Mouse (Mus musculus) intestine, embryonic 14.5 days (tissue): Measurements from ENCODE around the gene Hoxc4. TPM values are rescaled to one million over a fixed set of nuclear protein-coding genes. Genes with fewer than 3 reads are reported as not detected.
A peak's percentile ranks its signal among the peaks of the same experiment; 100 is the strongest.

ENCODE experiments used
- ATAC-seq: fragments of 200-750 bp; cut with Nextera tagmentation; replicated peaks from 2 replicates; pipeline ENCODE4 v1.8.0; 2017; ENCODE audit warnings: low read depth, moderate number of reproducible peaks, moderate TSS enrichment, moderate library complexity; ENCODE audit not compliant: low FRiP score, low TSS enrichment
- DNase-seq: peaks from one replicate; pipeline ENCODE4 v3.0.0-alpha.2; 2018; ENCODE audit warnings: low spot score
- H3K27ac ChIP-seq: fragments of 300-500 bp; sonication (generic); 2 replicates; pipeline ENCODE4 v1.5.1; 2014; ENCODE audit warnings: low read depth, mild to moderate bottlenecking, control low read depth
- H3K27me3 ChIP-seq: fragments of 300-500 bp; sonication (generic); replicated peaks from 2 replicates; pipeline ENCODE4 v1.6.1; 2014; ENCODE audit warnings: low read length, control low read depth; ENCODE audit not compliant: control insufficient read depth, insufficient read depth
- H3K36me3 ChIP-seq: fragments of 300-500 bp; sonication (generic); 2 replicates; pipeline ENCODE4 v1.6.1; 2014; ENCODE audit warnings: low read length, control low read depth; ENCODE audit not compliant: control insufficient read depth, insufficient read depth
- H3K4me1 ChIP-seq: fragments of 300-500 bp; sonication (generic); replicated peaks from 2 replicates; pipeline ENCODE4 v1.6.1; 2014; ENCODE audit warnings: low read length, control low read depth, mixed read lengths; ENCODE audit not compliant: control insufficient read depth, insufficient read depth
- H3K4me2 ChIP-seq: fragments of 300-500 bp; sonication (generic); 2 replicates; pipeline ENCODE4 v1.6.1; 2014; ENCODE audit warnings: low read length
- H3K4me3 ChIP-seq: fragments of 300-500 bp; sonication (generic); 2 replicates; pipeline ENCODE4 v1.5.1; 2014; ENCODE audit warnings: low read depth, low read length, control low read depth, mixed read lengths
- H3K9ac ChIP-seq: fragments of 300-500 bp; sonication (generic); 2 replicates; pipeline ENCODE4 v1.6.1; 2014; ENCODE audit warnings: mild to moderate bottlenecking, low read length
- H3K9me3 ChIP-seq: fragments of 300-500 bp; sonication (generic); 2 replicates; pipeline ENCODE4 v1.6.1; 2016; ENCODE audit warnings: low read length, control low read depth; ENCODE audit not compliant: control insufficient read depth
- WGBS: fragments of 180-500 bp; shearing (Covaris S2); extraction: QIAGEN DNeasy Blood & Tissue Kit; methylation state at CpG from one replicate; pipeline ENCODE4 v1.1.7; 2014; 5-methylcytosine and 5-hydroxymethylcytosine counted together
- polyA plus RNA-seq: library from polyadenylated mRNA; unstranded; fragments of >200 nt; fragmentation: Nextera tagmentation; extraction: Ambion mirVana; gene quantifications from 2 replicates; pipeline ENCODE4 v1.2.1, GENCODE M21; 2014

Gene Hoxc4
- polyA plus RNA-seq, 1 experiment from 2014 or later = 14.6 TPM

GRCm38 (mm10) chr15:102984521-102984920 is 34.2 kb upstream of the Hoxc4 start:
- H3K4me1 ChIP-seq = peaks cover 4% of the 10 kb centered on the region; the same call in 1 of the 2 replicates
- H3K27ac ChIP-seq = no peak overlapping the region
- H3K9me3 ChIP-seq = no peaks in the 10 kb centered on the region
- 12% methylated on average over 10 of the region's 10 CpGs for WGBS
- no peak overlapping the region for H3K9ac ChIP-seq
- H3K27me3 ChIP-seq = peaks cover 98% of the 10 kb centered on the region
- DNase-seq (no peak), ATAC-seq (no peak)
- H3K4me2 ChIP-seq = no peak overlapping the region
- H3K4me3 ChIP-seq = no peak overlapping the region
- no peaks in the 10 kb centered on the region for H3K36me3 ChIP-seq

- Histone ChIP-seq H3K36me3 (no peaks in the 10 kb centered on the region), H3K4me2 (no peak overlapping the region), H3K9ac (no peak overlapping the region), H3K27ac (no peak overlapping the region), H3K4me1 (peaks cover 4% of the 10 kb centered on the region; the same call in 1 of the 2 replicates), H3K9me3 (no peaks in the 10 kb centered on the region), H3K27me3 (peaks cover 98% of the 10 kb centered on the region), H3K4me3 (no peak overlapping the region)
- ATAC-seq (no peak), DNase-seq (no peak)
- 29% methylated on average over 3 of the region's 3 CpGs for WGBS
These were observed 33.8 kb upstream of the Hoxc4 start for GRCm38 (mm10) chr15:102984925-102985324.

GRCm38 (mm10) chr15:102987124-102987833 is 31.5 kb upstream of the Hoxc4 start:
- peaks cover 95% of the 10 kb centered on the region for H3K27me3 ChIP-seq

GRCm38 (mm10) chr15:102988078-102988477 is 30.7 kb upstream of the Hoxc4 start:
- Histone ChIP-seq H3K4me2 (no peak overlapping the region), H3K36me3 (no peaks in the 10 kb centered on the region), H3K27me3 (peaks cover 96% of the 10 kb centered on the region), H3K27ac (no peak overlapping the region), H3K9me3 (no peaks in the 10 kb centered on the region), H3K4me1 (peaks cover 4% of the 10 kb centered on the region; the same call in 1 of the 2 replicates), H3K9ac (no peak overlapping the region), H3K4me3 (no peak overlapping the region)
- 53% methylated on average over 5 of the region's 5 CpGs for whole genome bisulfite sequencing
- ATAC-seq (no peak), DNase-seq (no peak)

More at GRCm38 (mm10) chr15:102987124-102987833, 31.5 kb upstream of the Hoxc4 start:
- Histone ChIP-seq H3K9me3 (no peaks in the 10 kb centered on the region), H3K36me3 (no peaks in the 10 kb centered on the region), H3K27ac (no peak overlapping the region), H3K4me3 (no peak overlapping the region), H3K9ac (no peak overlapping the region), H3K4me1 (peaks cover 4% of the 10 kb centered on the region; the same call in 1 of the 2 replicates), H3K4me2 (0 out of 2 replicates have a peak overlapping the region, but pooled peaks have one; percentile 7)
- ATAC-seq (peak; percentile 48; the same call in 1 of the 2 replicates), DNase-seq (peak; percentile 99)
- 7% methylated on average over 21 of the region's 21 CpGs for WGBS

GRCm38 (mm10) chr15:102990461-102991397 is 28.0 kb upstream of the Hoxc4 start, which contains the start of gene Hoxc8:
TSS of gene Hoxc8 (plus strand) at chr15:102990607.
- Histone ChIP-seq H3K9ac (peak within 1 kb of the TSS; percentile 58), H3K27me3 (peaks cover 94% of the 10 kb centered on the region), H3K27ac (peak within 1 kb of the TSS; percentile 51; the same call in 1 of the 2 replicates), H3K36me3 (no peaks in the 10 kb centered on the region), H3K4me3 (peak within 1 kb of the TSS; percentile 42), H3K9me3 (no peaks in the 10 kb centered on the region), H3K4me1 (peaks cover 4% of the 10 kb centered on the region; the same call in 1 of the 2 replicates), H3K4me2 (peak within 1 kb of the TSS; percentile 52)
- DNase-seq = no peak
- WGBS = 2% methylated on average over 69 of the region's 69 CpGs
- 0 out of 2 replicates have a peak, but pooled peaks have one; percentile 32 for ATAC-seq

GRCm38 (mm10) chr15:102991782-102992181 is 27.0 kb upstream of the Hoxc4 start:
- H3K4me3 ChIP-seq = peak overlapping the region; percentile 42
- H3K27ac ChIP-seq = no peak overlapping the region
- H3K36me3 ChIP-seq = no peaks in the 10 kb centered on the region
- WGBS = 12% methylated on average over 7 of the region's 7 CpGs
- H3K4me1 ChIP-seq = peaks cover 4% of the 10 kb centered on the region; the same call in 1 of the 2 replicates
- no peak for ATAC-seq
- H3K27me3 ChIP-seq = peaks cover 94% of the 10 kb centered on the region
- peak overlapping the region; percentile 58 for H3K9ac ChIP-seq
- peak overlapping the region; percentile 52 for H3K4me2 ChIP-seq
- H3K9me3 ChIP-seq = no peaks in the 10 kb centered on the region
- no peak for DNase-seq

- Histone ChIP-seq H3K9me3 (no peaks in the 10 kb centered on the region), H3K4me1 (peaks cover 4% of the 10 kb centered on the region; the same call in 1 of the 2 replicates), H3K36me3 (no peaks in the 10 kb centered on the region), H3K4me2 (peak overlapping the region; percentile 52), H3K9ac (peak overlapping the region; percentile 58), H3K4me3 (peak overlapping the region; percentile 42), H3K27ac (no peak overlapping the region), H3K27me3 (peaks cover 94% of the 10 kb centered on the region)
- DNase-seq = no peak
- 6% methylated on average over 11 of the region's 11 CpGs for WGBS
- ATAC-seq = no peak
These were observed 26.5 kb upstream of the Hoxc4 start for GRCm38 (mm10) chr15:102992206-102992605.

GRCm38 (mm10) chr15:102992863-102993262 is 25.9 kb upstream of the Hoxc4 start:
- WGBS = 13% methylated on average over 3 of the region's 3 CpGs
- peak overlapping the region; percentile 52 for H3K4me2 ChIP-seq
- H3K36me3 ChIP-seq = no peaks in the 10 kb centered on the region
- peaks cover 95% of the 10 kb centered on the region for H3K27me3 ChIP-seq
- no peak overlapping the region for H3K27ac ChIP-seq
- ATAC-seq = no peak
- no peaks in the 10 kb centered on the region; the same call in 1 of the 2 replicates for H3K4me1 ChIP-seq
- no peak for DNase-seq
- H3K9me3 ChIP-seq = no peaks in the 10 kb centered on the region
- peak overlapping the region; percentile 42 for H3K4me3 ChIP-seq
- 0 out of 2 replicates have a peak overlapping the region, but pooled peaks have one; percentile 58 for H3K9ac ChIP-seq
